Mouse (Mus musculus) limb, embryonic 14.5 days (tissue): ENCODE data around the gene Stab1. TPM values are rescaled to one million over a fixed set of nuclear protein-coding genes. Genes with fewer than 3 reads are reported as not detected.

ENCODE experiments used
- ATAC-seq: fragments of 200-750 bp; cut with Nextera tagmentation; 2 replicates; pipeline ENCODE4 v1.8.0; 2017; ENCODE audit warnings: low read depth, moderate number of reproducible peaks, moderate TSS enrichment; ENCODE audit not compliant: low FRiP score
- DNase-seq: peaks from one replicate; pipeline ENCODE4 v3.0.0-alpha.2; 2015; ENCODE audit warnings: low spot score
- H3K27ac ChIP-seq: fragments of 300-500 bp; sonication (generic); replicated peaks from 2 replicates; pipeline ENCODE4 v1.5.1; 2014; ENCODE audit warnings: low read depth, mild to moderate bottlenecking, low read length, moderate library complexity, mixed read lengths
- H3K27me3 ChIP-seq: fragments of 300-500 bp; sonication (generic); 2 replicates; pipeline ENCODE4 v1.6.1; 2014; ENCODE audit warnings: low read length, mixed read lengths; ENCODE audit not compliant: control insufficient read depth, insufficient read depth
- H3K36me3 ChIP-seq: fragments of 300-500 bp; sonication (generic); 2 replicates; pipeline ENCODE4 v1.6.1; 2014; ENCODE audit warnings: mild to moderate bottlenecking, low read length, moderate library complexity, mixed read lengths; ENCODE audit not compliant: control insufficient read depth, insufficient read depth
- H3K4me1 ChIP-seq: fragments of 300-500 bp; sonication (generic); 2 replicates; pipeline ENCODE4 v1.6.1; 2014; ENCODE audit warnings: antibody characterized with exemption, low read length, mixed read lengths; ENCODE audit not compliant: control insufficient read depth, insufficient read depth
- H3K4me2 ChIP-seq: fragments of 300-500 bp; sonication (generic); replicated peaks from 2 replicates; pipeline ENCODE4 v1.6.1; 2014; ENCODE audit warnings: low read depth, mild to moderate bottlenecking, low read length, moderate library complexity; ENCODE audit not compliant: severe bottlenecking
- H3K4me3 ChIP-seq: fragments of 300-500 bp; sonication (generic); replicated peaks from 2 replicates; pipeline ENCODE4 v1.5.1; 2014; ENCODE audit warnings: low read length
- H3K9ac ChIP-seq: fragments of 300-500 bp; sonication (generic); 2 replicates; pipeline ENCODE4 v1.6.1; 2014; ENCODE audit warnings: mild to moderate bottlenecking, low read depth, low read length, moderate library complexity; ENCODE audit not compliant: severe bottlenecking
- H3K9me3 ChIP-seq: fragments of 300-500 bp; sonication (generic); 2 replicates; pipeline ENCODE4 v1.6.1; 2016; ENCODE audit warnings: low read length; ENCODE audit not compliant: control insufficient read depth
- POLR2A ChIP-seq: fragments of 200-500 bp; IDR thresholded peaks from 2 replicates; pipeline ENCODE4 v1.8.0; 2012; ENCODE audit warnings: inconsistent platforms, mild to moderate bottlenecking, moderate library complexity, borderline replicate concordance; ENCODE audit not compliant: insufficient read depth, insufficient read length; ENCODE audit errors: extremely low read depth
- WGBS: fragments of 180-500 bp; shearing (Covaris S2); extraction: QIAGEN DNeasy Blood & Tissue Kit; methylation state at CpG from one replicate; pipeline ENCODE4 v1.1.7; 2014; 5-methylcytosine and 5-hydroxymethylcytosine counted together
- polyA plus RNA-seq, 2 experiments: library from polyadenylated mRNA; depleted of rRNA in 1 of 2; stranded (reverse) in 1 of 2; unstranded in 1 of 2; fragments of >200 nt; fragmentation: Nextera tagmentation in 1 of 2; extraction: Ambion mirVana in 1 of 2; gene quantifications; 2 replicates each; pipeline versions ENCODE4 v1.2.1 to v1.2.3; 2012 to 2014

Stab1 gene
- polyA plus RNA-seq, 2 experiments: 59.5 to 68.5 TPM

- no peak for TF ChIP-seq POLR2A
- no peak overlapping the region for H3K4me3 ChIP-seq
- WGBS: 91% methylated on average over 8 of the region's 8 CpGs
- no peaks in the 10 kb centered on the region for H3K27me3 ChIP-seq
- H3K4me1 ChIP-seq: peaks cover 26% of the 10 kb centered on the region
- ATAC-seq (no peak), DNase-seq (no peak)
- H3K27ac ChIP-seq: no peak overlapping the region
- no peak overlapping the region for H3K9ac ChIP-seq
- H3K9me3 ChIP-seq: no peaks in the 10 kb centered on the region
- H3K4me2 ChIP-seq: no peak overlapping the region
- H3K36me3 ChIP-seq: peaks cover 16% of the 10 kb centered on the region
Measured at GRCm38 (mm10) chr14:31126826-31127225, 41.6 kb downstream of the Stab1 start.

DNA sequence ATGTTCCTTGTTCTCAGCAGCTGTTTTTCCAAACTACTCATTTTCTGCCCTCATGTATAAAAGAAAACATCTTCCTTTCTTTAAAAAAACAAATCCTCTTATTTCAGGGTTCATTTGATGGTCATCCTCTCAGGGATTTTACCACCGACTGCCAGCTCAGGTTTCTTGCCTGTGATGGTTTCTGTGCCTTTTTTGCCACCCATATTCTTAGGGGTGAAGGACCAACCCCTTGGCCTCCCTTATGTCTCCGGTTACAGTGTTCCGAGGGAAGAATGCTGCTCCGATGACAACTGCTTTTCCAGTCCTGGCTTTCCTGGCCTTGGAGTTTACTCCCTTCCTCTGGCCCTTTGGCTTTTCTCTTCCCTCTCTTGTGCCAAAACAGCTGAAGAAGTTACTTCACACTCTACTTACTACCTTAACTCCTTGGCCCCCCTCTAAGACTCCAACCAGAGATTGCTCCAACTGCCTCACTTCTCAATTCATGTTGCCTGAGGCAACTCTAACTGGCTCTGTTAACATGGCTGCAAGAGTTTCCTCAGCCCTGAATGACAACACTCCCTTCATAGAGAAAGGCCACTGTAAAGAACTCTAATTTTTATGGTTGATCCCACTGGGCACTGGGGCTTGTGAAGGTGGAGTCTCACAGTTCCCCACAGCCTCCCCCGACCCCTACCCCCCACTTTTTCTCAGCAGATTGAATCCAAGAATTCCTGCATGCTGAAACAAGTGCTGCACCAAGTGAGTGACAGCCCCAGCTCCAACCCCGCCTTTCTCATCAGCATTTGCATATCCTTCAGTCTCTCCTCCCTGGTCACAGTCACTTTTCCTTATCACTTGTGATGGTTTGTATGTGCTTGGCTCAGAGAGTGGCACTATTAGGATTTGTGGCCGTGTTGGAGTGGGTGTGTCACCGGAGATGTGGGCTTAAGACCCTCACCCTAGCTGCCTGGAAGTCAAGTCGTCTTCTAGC lies 43.0 kb downstream of the Stab1 start:
- 0 out of 2 replicates have a peak overlapping the region, but pooled peaks have one; percentile 2 for H3K4me3 ChIP-seq
- H3K9me3 ChIP-seq: no peaks in the 10 kb centered on the region
- 49% methylated on average over 9 of the region's 9 CpGs for WGBS
- H3K36me3 ChIP-seq: peaks cover 25% of the 10 kb centered on the region
- no peak for ATAC-seq
- H3K27ac ChIP-seq: peak overlapping the region; percentile 78
- no peaks in the 10 kb centered on the region for H3K27me3 ChIP-seq
- H3K4me2 ChIP-seq: no peak overlapping the region; the same call in 1 of the 2 replicates
- DNase-seq: peak; percentile 46
- peaks cover 23% of the 10 kb centered on the region for H3K4me1 ChIP-seq
- TF ChIP-seq POLR2A: no peak
- H3K9ac ChIP-seq: 0 out of 2 replicates have a peak overlapping the region, but pooled peaks have one; percentile 25

- DNase-seq (no peak), ATAC-seq (no peak)
- WGBS: 62% methylated on average over 2 of the region's 2 CpGs
- H3K4me3 ChIP-seq: no peak overlapping the region
- H3K4me1 ChIP-seq: no peaks in the 10 kb centered on the region
- no peak overlapping the region for H3K27ac ChIP-seq
- H3K36me3 ChIP-seq: peaks cover 82% of the 10 kb centered on the region
- no peak overlapping the region for H3K9ac ChIP-seq
- no peaks in the 10 kb centered on the region for H3K27me3 ChIP-seq
- H3K4me2 ChIP-seq: no peak overlapping the region
- H3K9me3 ChIP-seq: no peaks in the 10 kb centered on the region
- no peak for TF ChIP-seq POLR2A
Measured at GRCm38 (mm10) chr14:31115522-31115921, 52.9 kb downstream of the Stab1 start.

- H3K36me3 ChIP-seq: peaks cover 88% of the 10 kb centered on the region
- 80% methylated on average over 3 of the region's 3 CpGs for WGBS
Measured at GRCm38 (mm10) chr14:31114011-31114410, 54.4 kb downstream of the Stab1 start.

DNA sequence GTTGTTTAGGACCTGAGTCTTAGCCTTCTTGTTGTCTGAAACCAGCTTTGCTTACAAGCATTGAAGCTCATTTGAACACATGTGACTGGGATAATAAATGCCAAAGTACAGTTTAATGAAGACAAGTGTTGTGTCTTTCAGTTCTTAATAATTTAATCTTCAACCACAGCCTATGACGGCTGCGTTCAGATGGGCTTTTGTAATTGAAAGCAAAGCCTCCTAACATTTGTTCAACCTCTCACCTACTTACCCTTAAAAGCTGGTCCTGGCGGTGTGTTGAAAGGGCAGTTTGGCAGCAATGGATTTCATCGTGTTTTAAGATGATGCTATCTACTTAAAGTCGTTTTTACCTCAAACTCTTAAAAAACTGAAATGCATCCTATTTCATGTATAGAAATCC lies 56.3 kb downstream of the Stab1 start:
- no peak for TF ChIP-seq POLR2A
- H3K9me3 ChIP-seq: no peaks in the 10 kb centered on the region
- H3K9ac ChIP-seq: no peak overlapping the region
- peaks cover 90% of the 10 kb centered on the region for H3K36me3 ChIP-seq
- no peak overlapping the region for H3K27ac ChIP-seq
- no peaks in the 10 kb centered on the region for H3K4me1 ChIP-seq
- 85% methylated on average over 5 of the region's 5 CpGs for WGBS
- H3K4me3 ChIP-seq: no peak overlapping the region
- DNase-seq (no peak), ATAC-seq (no peak)
- no peaks in the 10 kb centered on the region for H3K27me3 ChIP-seq
- H3K4me2 ChIP-seq: no peak overlapping the region

More at GRCm38 (mm10) chr14:31114011-31114410, 54.4 kb downstream of the Stab1 start:
- Histone ChIP-seq H3K9me3 (no peaks in the 10 kb centered on the region), H3K4me3 (no peak overlapping the region), H3K4me2 (no peak overlapping the region), H3K9ac (no peak overlapping the region), H3K27me3 (no peaks in the 10 kb centered on the region), H3K4me1 (no peaks in the 10 kb centered on the region), H3K27ac (no peak overlapping the region)
- TF ChIP-seq POLR2A: no peak
- DNase-seq: no peak
- ATAC-seq: no peak
